In the genomic region with DNA sequence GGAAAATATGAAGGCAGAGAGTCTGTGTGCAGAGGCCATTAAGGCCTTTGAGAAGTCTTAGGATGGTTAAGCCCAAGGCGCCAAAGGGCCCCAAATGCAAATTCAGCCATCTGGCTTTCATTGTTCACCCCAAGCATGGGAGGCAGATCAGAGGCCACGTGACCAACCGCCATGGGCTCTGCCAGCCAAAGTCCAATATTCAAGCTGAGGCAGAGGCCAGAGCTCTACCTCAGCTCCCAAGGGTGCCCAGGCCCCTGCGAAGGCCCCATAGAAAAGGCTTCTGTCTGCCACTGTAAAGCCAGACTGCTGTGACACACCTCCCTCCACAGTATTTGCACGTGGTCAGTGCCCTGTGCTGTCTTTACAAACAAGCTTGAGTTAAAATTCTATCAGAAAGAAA, we compare ENCODE assay signal across 1 mouse cellular context.
TF ChIP-seq lines count a peak whose summit lies in the region.

No protein-coding gene starts in this region.

TF ChIP-seq in CH12.LX, 34 proteins besides CTCF, POLR2A, EP300 and RAD21 (continued from another document):
- no peak for TF ChIP-seq UBTF (IDR thresholded peaks at IDR 0.05; ENCODE audit: low read depth, low read length)
- peak; percentile 79 for TF ChIP-seq SIN3A (IDR thresholded peaks at IDR 0.05; ENCODE audit: low read length)
- TF ChIP-seq ELF1 (IDR thresholded peaks at IDR 0.05; ENCODE audit: low read depth, low read length), result 0 out of 2 replicates have a peak, but pooled peaks have one; percentile 33
- TF ChIP-seq MAZ (IDR thresholded peaks at IDR 0.05; ENCODE audit: low read depth, low read length), result 0 out of 2 replicates have a peak, but pooled peaks have one; percentile 44
- no peak for TF ChIP-seq TBP (conservative IDR thresholded peaks at IDR 0.05; ENCODE audit: low read depth, low read length)
- no peak; the same call in 1 of the 2 replicates for TF ChIP-seq CHD2 (IDR thresholded peaks at IDR 0.05; ENCODE audit: low read length)
- no peak for TF ChIP-seq ZKSCAN1 (IDR thresholded peaks at IDR 0.05; ENCODE audit: borderline replicate concordance, low read depth, low read length)
- peak; percentile 91 for TF ChIP-seq MYC (IDR thresholded peaks at IDR 0.05; ENCODE audit: low read depth, low read length)
- TF ChIP-seq USF1 (IDR thresholded peaks at IDR 0.05; ENCODE audit: low read depth, low read length), result peak; percentile 91
- 0 out of 2 replicates have a peak, but pooled peaks have one; percentile 54 for TF ChIP-seq MAFK (IDR thresholded peaks at IDR 0.05; ENCODE audit: insufficient replicate concordance, low read length)
- peak; percentile 67 for TF ChIP-seq IRF4 (IDR thresholded peaks at IDR 0.05; ENCODE audit: low read depth, low read length)
- TF ChIP-seq CHD1 (IDR thresholded peaks at IDR 0.05; ENCODE audit: low read depth, low read length), result 0 out of 2 replicates have a peak, but pooled peaks have one; percentile 49
- 0 out of 2 replicates have a peak, but pooled peaks have one; percentile 32 for TF ChIP-seq NRF1 (IDR thresholded peaks at IDR 0.05; ENCODE audit: low read depth, low read length)
- TF ChIP-seq HCFC1 (IDR thresholded peaks at IDR 0.05; ENCODE audit: low read depth, low read length), result no peak
- TF ChIP-seq ZMIZ1 (IDR thresholded peaks at IDR 0.05; ENCODE audit: low read depth, low read length), result 0 out of 2 replicates have a peak, but pooled peaks have one; percentile 44
- no peak for TF ChIP-seq GABPA (IDR thresholded peaks at IDR 0.05; ENCODE audit: insufficient replicate concordance, low read depth, low read length)
